In the genomic region with DNA sequence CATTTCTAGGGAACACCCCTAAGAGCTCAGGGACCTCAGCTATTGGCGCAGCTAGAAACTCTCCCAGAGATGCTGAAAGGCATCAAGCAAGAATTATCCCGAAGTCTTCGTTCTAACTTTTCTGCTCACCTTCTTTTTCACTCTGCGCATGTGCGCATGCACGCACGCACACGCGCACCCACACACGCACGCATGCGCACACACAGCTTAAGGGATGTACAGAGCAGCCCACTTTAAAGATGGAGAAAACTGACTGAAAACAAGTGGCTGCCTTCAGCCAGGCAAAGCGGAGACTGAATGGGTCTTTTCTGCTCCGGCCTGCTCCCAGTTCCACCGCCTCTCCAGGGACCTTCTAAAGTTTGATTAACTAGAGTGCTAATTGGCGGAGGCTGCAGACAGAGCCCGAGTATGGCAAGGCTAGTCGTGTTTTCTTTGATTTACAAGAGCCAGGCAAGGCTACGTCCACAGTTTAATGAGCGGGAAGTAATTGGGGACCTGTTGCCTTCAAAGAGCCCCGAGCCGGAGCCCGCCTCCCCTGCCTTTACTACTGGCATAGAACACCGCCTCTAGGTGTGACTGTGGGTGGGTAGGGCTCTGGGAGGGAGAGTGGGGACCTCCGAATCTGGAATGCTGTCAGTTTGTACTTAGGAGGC, we compare ENCODE assay signal across 9 mouse cellular contexts.
DNase-seq lines count a peak whose midpoint lies in the region; ATAC-seq lines count a peak whose summit lies in the region.
"Had no signal": no experiment of that assay in that cellular context is flagged by ENCODE, and none has a peak within 500 bp of the region (broad histone marks: within the 10 kb centered on the region; RNA-seq: fewer than 3 reads in every experiment).

No protein-coding gene starts in this region.

- peaks cover 18% of the 10 kb centered on the region for H3K27me3 ChIP-seq in forebrain, embryonic 13.5 days

- DNase-seq in layer of hippocampus, postnatal 36 days: peak; percentile 21 to 22
- no peak for DNase-seq in layer of hippocampus, postnatal 25 days (ENCODE audit: extremely low spot score in 1 of 2, low spot score in 1 of 2)
- peak; percentile 80 for DNase-seq in R1 (ENCODE audit: low read depth, low spot score)
- DNase-seq in retina, postnatal 1 day: peak; percentile 60
- no peak for DNase-seq in cerebellum, adult 11-12 months
- DNase-seq: kidney, adult 11 months had no signal

- no peaks in the 10 kb centered on the region for H3K9me3 ChIP-seq in forebrain, embryonic 13.5 days (replicated peaks)

- ATAC-seq in forebrain, embryonic 13.5 days: peak; percentile 36; the same call in 1 of the 2 replicates
- no peak for ATAC-seq in granulocyte monocyte progenitor cell, adult 5-6 weeks (replicated peaks; ENCODE audit: poor library complexity, severe bottlenecking)

- H3K9ac ChIP-seq in forebrain, embryonic 13.5 days: no peak overlapping the region

- WGBS in forebrain, embryonic 13.5 days: 48% methylated on average over 25 of the region's 25 CpGs

- H3K4me3 ChIP-seq in forebrain, embryonic 13.5 days: no peak overlapping the region

- no peak overlapping the region for H3K27ac ChIP-seq in forebrain, embryonic 13.5 days

- no peaks in the 10 kb centered on the region for H3K36me3 ChIP-seq in forebrain, embryonic 13.5 days (ENCODE audit: poor library complexity, severe bottlenecking)

- peaks cover 49% of the 10 kb centered on the region for H3K4me1 ChIP-seq in forebrain, embryonic 13.5 days

- H3K4me2 ChIP-seq in forebrain, embryonic 13.5 days: peak overlapping the region; percentile 19; the same call in 1 of the 2 replicates
- H3K4me2 ChIP-seq: liver, embryonic 11.5 days had no signal

Comparison
In these comparisons a context has a peak if more than half of its experiments do, and no peak if none do; other contexts are left out.
1. DNase-seq: peak in layer of hippocampus, postnatal 36 days (2 of 2), R1 (single experiment) and retina, postnatal 1 day (single experiment); none in layer of hippocampus, postnatal 25 days (0 of 2) and cerebellum, adult 11-12 months (single experiment).